Mouse (Mus musculus): ENCODE measurements at regions not wholly inside any gene's neighbourhood (a gene's known extent, or its start where the extent isn't known, plus 50 kb on each side); places are given as distances from the start of the nearest gene placed in this dataset.

- DNase-seq (ENCODE audit: low read depth, low spot score), result no peak
These were observed 282.5 kb upstream of the Zfp64 start for GRCm38 (mm10) chr2:169237856-169238255.

GRCm38 (mm10) chr2:169237321-169237720, 281.9 kb upstream of the Zfp64 start:
- DNase-seq (ENCODE audit: low read depth, low spot score), result no peak

GRCm38 (mm10) chr2:169234368-169235070, 279.1 kb upstream of the Zfp64 start:
- no peak for DNase-seq (ENCODE audit: low read depth, low spot score)

GRCm38 (mm10) chr2:169233151-169234123, 278.1 kb upstream of the Zfp64 start:
- DNase-seq (ENCODE audit: low read depth, low spot score), result no peak

- no peak for DNase-seq (ENCODE audit: low read depth, low spot score)
These were observed 266.9 kb upstream of the Zfp64 start for GRCm38 (mm10) chr2:169222264-169222663.

- no peak for DNase-seq (ENCODE audit: low read depth, low spot score)
These were observed 265.8 kb upstream of the Zfp64 start for GRCm38 (mm10) chr2:169221141-169221540.

- DNase-seq (ENCODE audit: low read depth, low spot score), result no peak
These were observed 260.2 kb upstream of the Zfp64 start for GRCm38 (mm10) chr2:169215546-169216043.

GRCm38 (mm10) chr2:169214396-169214795, 259.0 kb upstream of the Zfp64 start:
- DNase-seq (ENCODE audit: low read depth, low spot score), result no peak

GRCm38 (mm10) chr2:169213314-169213713, 257.9 kb upstream of the Zfp64 start:
- peak; percentile 49 for DNase-seq (ENCODE audit: low read depth, low spot score)

GRCm38 (mm10) chr2:169212676-169213257, 257.4 kb upstream of the Zfp64 start:
- peak; percentile 55 for DNase-seq (ENCODE audit: low read depth, low spot score)

- DNase-seq (ENCODE audit: low read depth, low spot score), result no peak
These were observed 248.9 kb upstream of the Zfp64 start for GRCm38 (mm10) chr2:169204254-169204752.

GRCm38 (mm10) chr2:169191974-169192373, 236.6 kb upstream of the Zfp64 start:
- DNase-seq (ENCODE audit: low read depth, low spot score), result no peak

- DNase-seq (ENCODE audit: low read depth, low spot score), result no peak
These were observed 236.1 kb upstream of the Zfp64 start for GRCm38 (mm10) chr2:169191465-169191864.

GRCm38 (mm10) chr2:169177565-169177964, 222.2 kb upstream of the Zfp64 start:
- DNase-seq (ENCODE audit: low read depth, low spot score), result no peak

GRCm38 (mm10) chr2:169168795-169169194, 213.4 kb upstream of the Zfp64 start:
- no peak for DNase-seq (ENCODE audit: low read depth, low spot score)

GRCm38 (mm10) chr2:169168376-169168775, 213.0 kb upstream of the Zfp64 start:
- no peak for DNase-seq (ENCODE audit: low read depth, low spot score)

- no peak for DNase-seq (ENCODE audit: low read depth, low spot score)
These were observed 206.3 kb upstream of the Zfp64 start for GRCm38 (mm10) chr2:169161651-169162050.

- no peak for DNase-seq (ENCODE audit: low read depth, low spot score)
These were observed 203.4 kb upstream of the Zfp64 start for GRCm38 (mm10) chr2:169158760-169159159.

GRCm38 (mm10) chr2:169158005-169158673, 202.8 kb upstream of the Zfp64 start:
- DNase-seq (ENCODE audit: low read depth, low spot score), result no peak

GRCm38 (mm10) chr2:169156908-169157307, 201.5 kb upstream of the Zfp64 start:
- no peak for DNase-seq (ENCODE audit: low read depth, low spot score)

GRCm38 (mm10) chr2:169154881-169155280, 199.5 kb upstream of the Zfp64 start:
- DNase-seq (ENCODE audit: low read depth, low spot score), result no peak

Measured in forelimb bud, embryonic 11.5 days (tissue).